Mouse (Mus musculus): ENCODE results near the gene Cuedc1.
"Not testable (repeated sequence)": the region's sequence is repeated elsewhere in the genome, so short reads cannot be mapped to it uniquely, and the experiment has no call there.

Gene Cuedc1

DNA sequence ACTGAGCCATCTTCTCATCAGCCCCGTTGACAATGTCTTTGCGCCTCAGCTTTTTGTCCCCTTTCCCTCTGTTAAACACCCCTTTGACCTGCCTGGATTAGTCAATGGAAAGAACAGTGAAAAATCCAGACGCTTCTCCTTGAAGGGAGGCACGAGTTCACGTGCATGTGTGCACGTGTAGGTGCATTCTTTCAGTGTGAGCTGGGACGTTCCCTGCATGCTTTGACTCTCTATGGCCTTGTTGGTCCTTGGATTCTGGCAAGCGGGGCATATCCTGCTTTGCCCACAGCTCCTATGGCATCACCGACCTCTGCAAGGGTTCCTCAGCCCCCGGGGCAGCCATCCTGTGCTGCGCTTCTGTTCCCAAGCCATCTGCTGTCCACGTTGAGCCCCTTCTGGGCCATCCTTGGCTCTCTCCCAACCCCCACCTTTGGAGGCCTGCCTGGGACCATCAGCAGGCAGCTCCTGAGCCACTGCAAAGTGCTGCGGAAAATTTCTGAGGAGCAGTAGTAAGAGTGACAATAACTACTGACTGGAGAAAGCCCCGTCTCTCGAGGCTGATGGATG lies 74.1 kb downstream of the Cuedc1 start:
- no peak for DNase-seq (ENCODE audit: low read depth, low spot score)

DNA sequence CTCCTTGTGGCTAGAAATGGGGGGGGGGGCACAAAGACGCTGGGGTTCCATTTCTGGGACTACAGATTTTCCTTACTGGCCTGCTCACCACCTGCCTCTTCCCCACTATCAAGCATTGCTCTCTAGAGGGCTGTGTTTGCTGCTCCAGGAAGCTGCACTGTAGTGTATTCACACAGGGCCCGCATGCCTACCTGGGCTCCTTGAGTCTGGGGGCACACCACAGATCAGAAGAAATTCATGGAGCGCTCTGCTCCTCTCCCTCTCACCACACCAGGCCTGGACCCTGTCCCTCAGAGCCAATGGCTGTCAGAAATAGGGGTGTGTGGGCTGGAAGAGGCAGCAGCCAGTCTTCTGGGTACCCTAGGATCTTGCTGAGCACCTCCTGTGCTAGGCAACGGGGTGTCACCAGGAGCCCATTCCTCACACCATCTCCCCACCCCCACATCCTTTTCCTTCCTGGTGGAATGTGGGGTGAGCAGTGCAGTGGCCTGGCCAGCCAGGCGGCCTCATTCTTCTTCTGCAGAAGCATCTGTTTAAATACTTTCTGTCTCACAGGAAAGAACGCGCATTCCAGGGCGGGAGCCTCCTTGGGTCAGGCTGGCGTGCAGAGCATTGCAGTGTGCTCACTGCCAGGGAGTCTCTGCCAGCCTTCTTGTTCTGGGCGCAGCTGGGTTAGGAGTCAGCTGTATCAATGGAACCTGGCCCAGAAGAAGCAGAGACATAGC lies 74.9 kb downstream of the Cuedc1 start:
- DNase-seq (ENCODE audit: low read depth, low spot score) = peak; percentile 69

GRCm38 (mm10) chr11:88173386-88174025 lies 75.6 kb downstream of the Cuedc1 start:
- DNase-seq (ENCODE audit: low read depth, low spot score) = no peak

DNA sequence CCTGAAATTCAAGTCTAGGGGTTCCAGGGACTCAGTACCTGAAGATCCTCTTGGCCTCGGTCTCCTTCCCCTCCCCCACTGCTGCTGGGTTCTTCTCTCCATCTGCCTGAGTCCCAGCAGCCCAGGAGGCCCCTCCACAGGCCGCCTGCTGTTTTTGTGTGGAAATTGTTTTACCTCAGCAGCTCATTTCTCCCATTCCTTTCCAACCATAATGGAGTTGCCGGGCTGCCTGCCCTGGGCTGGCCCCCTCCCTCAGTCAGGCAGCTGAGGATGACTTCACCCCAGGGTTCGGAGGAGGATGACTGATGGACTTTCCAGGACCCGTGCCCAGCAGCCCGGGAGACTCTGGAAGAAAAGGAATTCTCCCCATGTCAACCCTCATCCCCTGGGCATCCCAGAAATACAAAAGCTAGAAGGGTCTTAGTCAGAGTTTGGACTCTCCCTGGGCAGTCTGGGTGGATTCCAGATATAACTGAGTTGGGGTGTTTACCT lies 82.7 kb downstream of the Cuedc1 start:
- no peak for DNase-seq (ENCODE audit: low read depth, low spot score)

- DNase-seq (ENCODE audit: low read depth, low spot score) = peak; percentile 72
Measured at GRCm38 (mm10) chr11:88180959-88181619, 83.2 kb downstream of the Cuedc1 start.

- no peak for DNase-seq (ENCODE audit: low read depth, low spot score)
Measured at GRCm38 (mm10) chr11:88184632-88185180, 86.8 kb downstream of the Cuedc1 start.

GRCm38 (mm10) chr11:88186078-88186946 lies 88.5 kb downstream of the Cuedc1 start:
- no peak for DNase-seq (ENCODE audit: low read depth, low spot score)

DNA sequence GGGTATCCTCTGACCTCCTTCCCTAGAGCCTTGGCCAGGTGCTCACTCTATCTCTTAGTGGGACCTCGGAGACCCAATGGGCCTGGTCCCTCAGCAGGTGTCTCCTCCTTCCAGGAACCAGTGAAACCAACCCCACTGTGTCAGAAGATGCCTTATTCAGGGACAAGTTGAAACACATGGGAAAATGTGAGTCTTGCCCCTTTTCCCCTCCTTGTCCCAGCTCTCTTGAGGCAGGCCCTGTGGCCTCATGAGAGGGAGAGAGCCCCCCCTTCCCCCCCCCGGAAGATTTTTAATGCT lies 89.0 kb downstream of the Cuedc1 start:
- no peak for DNase-seq (ENCODE audit: low read depth, low spot score)

GRCm38 (mm10) chr11:88187417-88188133 lies 89.7 kb downstream of the Cuedc1 start:
- DNase-seq (ENCODE audit: low read depth, low spot score) = peak; percentile 97

DNA sequence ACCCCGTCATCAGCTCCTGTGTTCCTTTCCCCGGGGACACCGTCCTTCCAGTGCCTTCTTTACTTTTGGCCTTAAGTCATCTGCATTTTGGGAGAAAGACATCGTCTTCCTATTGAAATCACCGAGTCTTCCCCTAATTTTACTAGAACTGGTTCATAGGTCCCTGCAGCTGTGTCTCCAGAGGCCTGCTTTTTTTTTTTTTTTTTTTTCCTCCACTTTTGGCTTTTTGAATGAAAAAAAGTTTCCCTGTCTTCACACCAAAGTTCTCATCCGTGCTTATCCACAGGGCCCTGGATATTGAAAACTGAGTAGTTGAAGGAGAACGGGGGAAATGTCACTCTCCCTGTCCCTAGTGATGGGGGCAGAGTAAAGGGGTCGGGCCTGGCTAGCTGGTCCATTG lies 90.4 kb downstream of the Cuedc1 start:
- DNase-seq (ENCODE audit: low read depth, low spot score) = no peak

DNA sequence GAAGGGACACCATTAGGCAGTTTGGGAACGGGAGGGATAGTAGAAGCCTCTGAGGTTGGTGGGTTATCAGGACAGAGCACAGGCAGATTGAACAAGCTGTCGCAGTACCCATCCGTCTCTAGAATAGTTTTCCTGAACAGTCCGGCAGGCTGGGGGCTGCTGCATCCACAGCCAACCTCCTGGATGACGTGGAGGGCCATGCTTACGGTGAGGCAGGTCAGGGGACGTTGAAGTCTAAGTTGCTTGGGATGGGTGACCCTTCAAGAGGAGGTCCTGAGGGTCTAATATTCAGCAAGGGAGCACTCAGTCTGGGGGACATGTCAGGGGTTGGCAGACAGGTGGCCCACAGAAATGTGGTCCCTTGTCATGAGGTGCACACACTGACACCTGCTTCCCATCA lies 90.8 kb downstream of the Cuedc1 start:
- no peak for DNase-seq (ENCODE audit: low read depth, low spot score)

DNA sequence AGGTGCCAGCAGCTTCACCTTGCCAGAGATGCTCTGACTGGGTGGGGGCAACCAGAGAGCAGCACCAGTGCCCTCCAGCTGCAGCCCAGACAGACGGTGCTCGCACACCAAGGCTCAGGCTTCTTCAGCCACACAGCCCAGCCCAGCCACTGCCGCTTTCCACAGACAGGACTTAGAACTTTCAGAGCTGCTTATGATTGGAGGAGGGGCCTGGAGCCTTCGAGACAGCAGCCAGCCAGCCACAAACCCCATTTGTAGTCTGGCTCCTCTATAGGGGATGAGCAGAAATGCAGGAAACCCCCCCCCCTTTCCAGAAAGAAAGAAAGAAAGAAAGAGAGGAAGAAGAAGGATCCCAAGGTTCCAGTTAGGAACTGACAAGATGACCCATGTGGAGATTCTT lies 94.7 kb downstream of the Cuedc1 start:
- no peak for DNase-seq (ENCODE audit: low read depth, low spot score)

- DNase-seq (ENCODE audit: low read depth, low spot score) = no peak
Measured at GRCm38 (mm10) chr11:88193098-88193823, 95.4 kb downstream of the Cuedc1 start.

DNA sequence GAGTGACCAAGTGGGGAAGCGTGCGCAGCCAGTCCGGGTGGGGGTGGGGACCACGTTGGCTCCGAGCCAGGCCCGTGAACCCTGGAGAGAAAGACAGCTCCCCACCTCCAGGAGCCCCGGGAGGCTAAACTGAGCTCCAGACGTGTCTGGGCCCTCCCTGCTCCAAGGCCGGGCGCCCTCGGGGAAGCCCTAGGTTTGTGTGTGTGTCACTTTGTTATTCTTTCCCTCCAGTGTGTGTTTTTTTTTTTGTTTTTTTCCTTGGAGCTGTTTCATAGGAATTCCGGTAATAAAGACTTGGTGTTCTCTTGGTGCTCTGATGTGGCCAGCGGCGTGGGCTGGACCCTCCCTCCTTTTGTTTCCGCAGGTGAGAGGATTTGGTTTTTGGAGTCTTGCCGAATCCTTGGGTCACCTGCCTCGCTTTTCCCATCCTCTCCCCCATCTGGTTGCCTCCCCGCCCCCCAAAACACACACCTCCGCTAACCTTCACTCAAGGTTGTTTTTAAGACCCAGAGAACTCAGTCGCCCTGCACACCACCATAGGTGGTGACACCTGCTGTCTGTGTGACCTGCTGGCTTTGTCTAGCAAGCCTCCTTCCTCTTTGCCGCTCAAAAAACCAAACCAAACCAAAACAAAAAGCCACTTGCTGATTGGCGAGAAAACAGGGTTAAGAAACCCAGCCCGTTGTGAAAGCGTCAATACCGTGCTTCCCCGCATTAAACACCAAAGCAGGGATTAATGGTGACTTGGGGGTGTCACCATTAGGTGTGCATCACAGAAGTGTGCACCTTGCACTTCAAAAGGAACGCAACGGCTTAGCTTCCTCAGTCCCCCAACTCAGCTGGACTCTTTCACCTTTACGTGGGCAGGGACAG lies 96.2 kb downstream of the Cuedc1 start:
- DNase-seq (ENCODE audit: low read depth, low spot score) = no peak

DNA sequence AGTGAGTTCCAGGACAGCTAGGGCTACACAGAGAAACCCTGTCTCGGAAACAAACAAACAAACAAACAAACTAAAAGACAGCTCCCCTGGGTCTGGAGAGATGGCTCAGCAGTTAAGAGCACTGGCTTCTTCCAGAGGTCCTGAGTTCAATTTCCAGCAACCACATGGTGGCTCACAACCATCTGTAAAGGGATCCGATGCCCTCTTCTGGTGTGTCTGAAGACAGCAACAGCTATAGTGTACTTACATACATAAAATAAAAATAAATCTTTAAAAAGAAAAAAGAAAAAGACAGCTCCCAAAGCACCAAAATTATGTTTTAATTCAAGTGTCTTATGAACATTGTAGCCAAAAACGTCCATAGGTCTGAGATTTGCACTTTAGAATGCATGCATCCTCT lies 97.8 kb downstream of the Cuedc1 start:
- DNase-seq (ENCODE audit: low read depth, low spot score) = not testable (repeated sequence)

GRCm38 (mm10) chr11:88197153-88197576 lies 99.3 kb downstream of the Cuedc1 start:
- peak; percentile 95 for DNase-seq (ENCODE audit: low read depth, low spot score)

GRCm38 (mm10) chr11:88198223-88198622 lies 100.4 kb downstream of the Cuedc1 start:
- no peak for DNase-seq (ENCODE audit: low read depth, low spot score)

GRCm38 (mm10) chr11:88201172-88201571 lies 103.3 kb downstream of the Cuedc1 start:
- no peak for DNase-seq (ENCODE audit: low read depth, low spot score)

GRCm38 (mm10) chr11:88202077-88202476 lies 104.2 kb downstream of the Cuedc1 start:
- DNase-seq (ENCODE audit: low read depth, low spot score) = no peak
